Comparison of ENCODE assay signal across 8 mouse cellular contexts in the genomic region with DNA sequence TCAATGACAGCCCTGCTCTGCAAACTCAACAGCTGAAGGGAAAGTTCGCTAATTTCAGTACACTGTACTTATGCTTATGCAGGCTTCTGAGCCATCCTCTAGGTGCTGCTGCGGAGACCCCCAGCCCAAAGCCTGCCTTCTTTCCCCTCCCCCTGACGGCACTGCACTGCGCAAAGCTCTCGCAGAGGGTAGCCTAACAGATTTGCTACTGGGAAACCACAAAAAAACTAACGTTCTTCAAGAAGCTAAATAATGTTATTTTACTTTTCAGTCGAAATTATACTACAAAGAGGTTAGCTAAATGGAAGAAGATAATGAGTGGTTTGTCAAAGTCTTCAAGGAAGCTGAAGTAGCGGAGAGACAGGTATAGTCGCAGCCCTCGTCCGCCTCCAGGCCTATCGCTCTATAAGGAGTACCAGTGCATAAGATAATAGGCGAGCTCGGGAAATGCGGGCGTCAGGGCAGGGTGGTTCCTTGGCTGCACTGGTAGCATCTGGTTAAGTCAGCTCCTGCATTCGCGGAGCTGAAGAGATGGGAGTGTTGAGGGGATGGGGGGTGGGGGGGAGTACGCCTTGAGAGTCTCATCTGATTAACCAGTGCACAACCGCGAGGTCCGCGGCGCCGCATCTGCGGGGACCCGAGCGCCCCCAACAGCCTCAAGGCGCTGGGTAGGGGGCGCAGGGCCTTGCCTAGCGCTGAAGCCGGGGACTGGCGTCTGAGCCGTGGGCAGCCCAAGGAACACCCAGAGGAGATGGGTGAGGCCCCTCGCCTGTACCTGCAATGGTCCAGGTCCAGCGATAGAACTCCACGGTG. TPM values are rescaled to one million over a fixed set of nuclear protein-coding genes. Genes with fewer than 3 reads are reported as not detected.
DNase-seq lines count a peak whose midpoint lies in the region; ATAC-seq and TF ChIP-seq lines count a peak whose summit lies in the region.

No protein-coding gene starts in this region.

- peak; percentile 19; the same call in 1 of the 2 replicates for ATAC-seq in lung, postnatal 0 days
- peak; percentile 76 for ATAC-seq in intestine, embryonic 14.5 days (replicated peaks; ENCODE audit: low FRiP score, low TSS enrichment, low read depth)

- TF ChIP-seq POLR2A in embryonic fibroblast, embryonic 13.5 days (IDR thresholded peaks at IDR 0.05; ENCODE audit: low read depth, low read length), result no peak

- no peak overlapping the region; the same call in 1 of the 2 replicates for H3K9ac ChIP-seq in lung, postnatal 0 days (replicated peaks; ENCODE audit: low read depth)
- peak overlapping the region; percentile 51 for H3K9ac ChIP-seq in intestine, embryonic 14.5 days (ENCODE audit: low read length)

- no peaks in the 10 kb centered on the region for H3K36me3 ChIP-seq in lung, postnatal 0 days (ENCODE audit: insufficient read depth, low read length)
- no peaks in the 10 kb centered on the region for H3K36me3 ChIP-seq in intestine, embryonic 14.5 days (ENCODE audit: control insufficient read depth, insufficient read depth, low read length)
- no peaks in the 10 kb centered on the region for H3K36me3 ChIP-seq in midbrain, embryonic 10.5 days

- WGBS in lung, postnatal 0 days, result under 1% methylated on average over 37 of the region's 37 CpGs
- WGBS in intestine, embryonic 14.5 days, result under 1% methylated on average over 37 of the region's 37 CpGs
- WGBS in midbrain, embryonic 10.5 days, result under 1% methylated on average over 37 of the region's 37 CpGs

- TF ChIP-seq CTCF in lung, postnatal 0 days (IDR thresholded peaks at IDR 0.05), result peak; percentile 13; the same call in 1 of the 2 replicates
- TF ChIP-seq CTCF in embryonic fibroblast, embryonic 13.5 days (IDR thresholded peaks at IDR 0.05; ENCODE audit: borderline replicate concordance, insufficient read depth, low read length), result no peak

- H3K9me3 ChIP-seq in lung, postnatal 0 days (ENCODE audit: low read length), result no peaks in the 10 kb centered on the region
- H3K9me3 ChIP-seq in intestine, embryonic 14.5 days (ENCODE audit: control insufficient read depth, low read length), result no peaks in the 10 kb centered on the region
- H3K9me3 ChIP-seq in midbrain, embryonic 10.5 days (replicated peaks), result no peaks in the 10 kb centered on the region

- H3K27ac ChIP-seq in lung, postnatal 0 days (ENCODE audit: low read length), result no peak overlapping the region
- H3K27ac ChIP-seq in brown adipose tissue, adult 24 weeks (replicated peaks; ENCODE audit: low read depth, low read length), result no peak overlapping the region
- H3K27ac ChIP-seq in embryonic fibroblast, embryonic 13.5 days (ENCODE audit: insufficient read depth, low read length), result no peak overlapping the region
- peak overlapping the region; percentile 47 for H3K27ac ChIP-seq in intestine, embryonic 14.5 days (ENCODE audit: low read depth)
- peak overlapping the region; percentile 89 for H3K27ac ChIP-seq in midbrain, embryonic 10.5 days (replicated peaks)

- H3K4me2 ChIP-seq in lung, postnatal 0 days (replicated peaks; ENCODE audit: low read depth, low read length), result peak overlapping the region; percentile 85
- H3K4me2 ChIP-seq in intestine, embryonic 14.5 days (ENCODE audit: low read length), result peak overlapping the region; percentile 97

- TF ChIP-seq EP300 in lung, postnatal 0 days (IDR thresholded peaks at IDR 0.05), result no peak

- peak overlapping the region; percentile 48 for H3K4me3 ChIP-seq in lung, postnatal 0 days (ENCODE audit: low read depth, low read length)
- H3K4me3 ChIP-seq in brown adipose tissue, adult 24 weeks (ENCODE audit: insufficient read depth, low read depth, low read length), result peak overlapping the region; percentile 59
- H3K4me3 ChIP-seq in embryonic fibroblast, embryonic 13.5 days (ENCODE audit: insufficient read depth, low read length), result peak overlapping the region; percentile 53
- peak overlapping the region; percentile 70 for H3K4me3 ChIP-seq in intestine, embryonic 14.5 days (ENCODE audit: low read depth, low read length)
- peak overlapping the region; percentile 70 for H3K4me3 ChIP-seq in midbrain, embryonic 10.5 days

- DNase-seq in lung, postnatal 0 days (ENCODE audit: low spot score), result peak; percentile 10
- no peak for DNase-seq in lung, adult 18-20 months
- DNase-seq in intestine, embryonic 14.5 days (ENCODE audit: low spot score), result peak; percentile 77
- peak; percentile 47 for DNase-seq in midbrain, embryonic 10.5 days (ENCODE audit: low spot score)
- DNase-seq in thymus, postnatal 14 days, result peak; percentile 11
- no peak for DNase-seq in adrenal gland, postnatal 4 days (ENCODE audit: low spot score in 2 of 2)

- peaks cover 8% of the 10 kb centered on the region; the same call in 1 of the 2 replicates for H3K27me3 ChIP-seq in lung, postnatal 0 days (replicated peaks; ENCODE audit: insufficient read depth, low read length)
- peaks cover 29% of the 10 kb centered on the region for H3K27me3 ChIP-seq in intestine, embryonic 14.5 days (replicated peaks; ENCODE audit: control insufficient read depth, insufficient read depth, low read length)
- peaks cover 18% of the 10 kb centered on the region; the same call in 1 of the 2 replicates for H3K27me3 ChIP-seq in midbrain, embryonic 10.5 days (ENCODE audit: low read depth, poor library complexity, severe bottlenecking)

- H3K4me1 ChIP-seq in lung, postnatal 0 days (ENCODE audit: insufficient read depth, low read depth, low read length), result peaks cover 13% of the 10 kb centered on the region; the same call in 1 of the 2 replicates
- peaks cover 9% of the 10 kb centered on the region; the same call in 1 of the 2 replicates for H3K4me1 ChIP-seq in brown adipose tissue, adult 24 weeks (ENCODE audit: control insufficient read depth, insufficient read depth, insufficient read length, low read length)
- H3K4me1 ChIP-seq in embryonic fibroblast, embryonic 13.5 days (ENCODE audit: control insufficient read depth, insufficient read depth, low read length), result no peaks in the 10 kb centered on the region
- peaks cover 6% of the 10 kb centered on the region; the same call in 1 of the 2 replicates for H3K4me1 ChIP-seq in intestine, embryonic 14.5 days (replicated peaks; ENCODE audit: control insufficient read depth, insufficient read depth, low read length)
- peaks cover 38% of the 10 kb centered on the region for H3K4me1 ChIP-seq in midbrain, embryonic 10.5 days

RNA-seq across cellular contexts. Expression of gene Elovl4, which starts 0.7 kb away (rescaled TPM):
- polyA plus RNA-seq in lung, postnatal 0 days (2015; fragmentation: Nextera tagmentation; extraction: Ambion mirVana), result 0.62 and 0.68 TPM in 2 replicates
- polyA plus RNA-seq in brown adipose tissue, adult 24 weeks (2012; ENCODE audit: insufficient read depth, insufficient read length, missing spikeins), result 1.4 and 2.5 TPM in 2 replicates
- polyA plus RNA-seq in embryonic fibroblast, embryonic 13.5 days (2011; ENCODE audit: insufficient read length, low read depth, missing spikeins), result 3.7 and 6.1 TPM in 2 replicates
- polyA plus RNA-seq in intestine, embryonic 14.5 days (2014; fragmentation: Nextera tagmentation; extraction: Ambion mirVana), result 9.3 and 11.2 TPM in 2 replicates
- polyA plus RNA-seq in midbrain, embryonic 10.5 days (2016; fragmentation: Nextera tagmentation; extraction: Ambion mirVana), result 34.5 and 35.8 TPM in 2 replicates
- total RNA-seq in adrenal gland, postnatal 4 days (2021), result 1 to 10 TPM; 4.4 to 4.8 TPM

RNA-seq across cellular contexts. Expression of gene Ttk, which starts 29.1 kb away (rescaled TPM):
- polyA plus RNA-seq in lung, postnatal 0 days (2015; fragmentation: Nextera tagmentation; extraction: Ambion mirVana), result 1.4 and 1.8 TPM in 2 replicates
- polyA plus RNA-seq in brown adipose tissue, adult 24 weeks (2012; ENCODE audit: insufficient read depth, insufficient read length, missing spikeins), result 0.46 TPM in 1 of 2 replicates, not detected in the other
- polyA plus RNA-seq in embryonic fibroblast, embryonic 13.5 days (2011; ENCODE audit: insufficient read length, low read depth, missing spikeins), result 17.5 and 24.7 TPM in 2 replicates
- 27.0 and 27.3 TPM in 2 replicates for polyA plus RNA-seq in intestine, embryonic 14.5 days (2014; fragmentation: Nextera tagmentation; extraction: Ambion mirVana)
- polyA plus RNA-seq in midbrain, embryonic 10.5 days (2016; fragmentation: Nextera tagmentation; extraction: Ambion mirVana), result 46.1 and 51.4 TPM in 2 replicates
- 10 to 100 TPM; 13.3 to 13.5 TPM for total RNA-seq in adrenal gland, postnatal 4 days (2021)

Comparison
In these comparisons a context has a peak if more than half of its experiments do, and no peak if none do; other contexts are left out.
1. DNase-seq: peak in lung, postnatal 0 days (single experiment), intestine, embryonic 14.5 days (single experiment), midbrain, embryonic 10.5 days (single experiment) and thymus, postnatal 14 days (single experiment); none in lung, adult 18-20 months (0 of 2) and adrenal gland, postnatal 4 days (0 of 2).
2. H3K27ac ChIP-seq: peak in intestine, embryonic 14.5 days (single experiment) and midbrain, embryonic 10.5 days (single experiment); none in lung, postnatal 0 days (single experiment), brown adipose tissue, adult 24 weeks (single experiment) and embryonic fibroblast, embryonic 13.5 days (single experiment).
3. Peak in every context shown above with its lines, with median percentiles within 50 percentile points of each other: H3K4me3 ChIP-seq.